Mouse (Mus musculus) cerebellum, postnatal 36 days (tissue): ENCODE measurements around the gene Gpr45.
A peak's percentile ranks its signal among the peaks of the same experiment; 100 is the strongest.
"Not testable (repeated sequence)": the region's sequence is repeated elsewhere in the genome, so short reads cannot be mapped to it uniquely, and the experiment has no call there.

ENCODE experiments used
- DNase-seq, 2 experiments: peaks; one replicate each; pipeline ENCODE4 v3.0.0; 2021 to 2022; ENCODE audit warnings: mixed read lengths in 2 of 2

Gpr45 gene

GRCm38 (mm10) chr1:42952734-42953481 lies at the start of gene Gpr45:
Gene Gpr45, plus strand, starts transcription at chr1:42952872.
- DNase-seq, result peak; percentile 31 to 39

- DNase-seq, result no peak
Measured at GRCm38 (mm10) chr1:42905148-42905547, 47.5 kb upstream of the Gpr45 start.

GRCm38 (mm10) chr1:42906696-42907095 lies 46.0 kb upstream of the Gpr45 start:
- no peak for DNase-seq

- no peak for DNase-seq
Measured at GRCm38 (mm10) chr1:42907153-42907552, 45.5 kb upstream of the Gpr45 start.

- no peak for DNase-seq
Measured at GRCm38 (mm10) chr1:42915062-42915461, 37.6 kb upstream of the Gpr45 start.

GRCm38 (mm10) chr1:42916719-42917118 lies 36.0 kb upstream of the Gpr45 start:
- DNase-seq, result no peak

GRCm38 (mm10) chr1:42917908-42918307 lies 34.8 kb upstream of the Gpr45 start:
- no peak for DNase-seq

- DNase-seq, result no peak
Measured at GRCm38 (mm10) chr1:42923924-42924323, 28.7 kb upstream of the Gpr45 start.

GRCm38 (mm10) chr1:42933613-42934012 lies 19.1 kb upstream of the Gpr45 start:
- no peak for DNase-seq

- DNase-seq, result no peak
Measured at GRCm38 (mm10) chr1:42948486-42948885, 4.2 kb upstream of the Gpr45 start.

- DNase-seq, result no peak
Measured at GRCm38 (mm10) chr1:42953482-42953822, 780 bp downstream of the Gpr45 start.

- DNase-seq, result no peak
Measured at GRCm38 (mm10) chr1:42956828-42957227, 4.2 kb downstream of the Gpr45 start.

GRCm38 (mm10) chr1:42983082-42983771 lies 30.6 kb downstream of the Gpr45 start:
- no peak for DNase-seq

- no peak for DNase-seq
Measured at GRCm38 (mm10) chr1:42984119-42984518, 31.4 kb downstream of the Gpr45 start.

- DNase-seq, result no peak
Measured at GRCm38 (mm10) chr1:42988996-42989395, 36.3 kb downstream of the Gpr45 start.

GRCm38 (mm10) chr1:43006051-43006514 lies 53.4 kb downstream of the Gpr45 start:
- DNase-seq, result no peak

- no peak for DNase-seq
Measured at GRCm38 (mm10) chr1:43006524-43006923, 53.9 kb downstream of the Gpr45 start.

- DNase-seq, result no peak
Measured at GRCm38 (mm10) chr1:43010461-43010860, 57.8 kb downstream of the Gpr45 start.

GRCm38 (mm10) chr1:43015153-43015685 lies 62.5 kb downstream of the Gpr45 start:
- DNase-seq, result not testable (repeated sequence)

- DNase-seq, result no peak
Measured at GRCm38 (mm10) chr1:43036014-43036413, 83.3 kb downstream of the Gpr45 start.

GRCm38 (mm10) chr1:43042271-43042670 lies 89.6 kb downstream of the Gpr45 start:
- no peak for DNase-seq

- DNase-seq, result no peak
Measured at GRCm38 (mm10) chr1:43045204-43045982, 92.7 kb downstream of the Gpr45 start.

GRCm38 (mm10) chr1:43046990-43047389 lies 94.3 kb downstream of the Gpr45 start:
- DNase-seq, result no peak
